Mouse (Mus musculus): ENCODE measurements around the gene Mrtfb. TPM values are rescaled to one million over a fixed set of nuclear protein-coding genes. Genes with fewer than 3 reads are reported as not detected.

Gene Mrtfb
- total RNA-seq, 2 experiments from 2014 or later: 17.8 to 23.0 TPM

GRCm38 (mm10) chr16:13437770-13438372 lies 181.6 kb downstream of the Mrtfb start:
- DNase-seq: peak; percentile 67 to 81

- peak; percentile 57 to 70 for DNase-seq
Measured at GRCm38 (mm10) chr16:13440468-13440867, 184.2 kb downstream of the Mrtfb start.

- DNase-seq: no peak
Measured at GRCm38 (mm10) chr16:13443764-13444163, 187.5 kb downstream of the Mrtfb start.

GRCm38 (mm10) chr16:13445461-13445860 lies 189.2 kb downstream of the Mrtfb start:
- no peak for DNase-seq

GRCm38 (mm10) chr16:13446488-13446887 lies 190.2 kb downstream of the Mrtfb start:
- peak; percentile 34 to 46 for DNase-seq

- no peak for DNase-seq
Measured at GRCm38 (mm10) chr16:13446971-13447283, 190.6 kb downstream of the Mrtfb start.

- DNase-seq: peak; percentile 52 to 60
Measured at GRCm38 (mm10) chr16:13447284-13448050, 191.2 kb downstream of the Mrtfb start.

- DNase-seq: peak; percentile 47 to 69
Measured at GRCm38 (mm10) chr16:13448051-13448705, 191.9 kb downstream of the Mrtfb start.

GRCm38 (mm10) chr16:13448706-13449090 lies 192.4 kb downstream of the Mrtfb start:
- no peak for DNase-seq

GRCm38 (mm10) chr16:13449491-13449890 lies 193.2 kb downstream of the Mrtfb start:
- no peak for DNase-seq

- DNase-seq: no peak
Measured at GRCm38 (mm10) chr16:13450831-13451230, 194.6 kb downstream of the Mrtfb start.

GRCm38 (mm10) chr16:13451991-13452390 lies 195.7 kb downstream of the Mrtfb start:
- no peak for DNase-seq

- DNase-seq: no peak
Measured at GRCm38 (mm10) chr16:13452661-13453060, 196.4 kb downstream of the Mrtfb start.

- DNase-seq: no peak
Measured at GRCm38 (mm10) chr16:13454026-13454600, 197.8 kb downstream of the Mrtfb start.

- DNase-seq: peak in 1 of 2 experiments; percentile 11
Measured at GRCm38 (mm10) chr16:13455560-13455959, 199.3 kb downstream of the Mrtfb start.

GRCm38 (mm10) chr16:13458556-13458955 lies 202.3 kb downstream of the Mrtfb start:
- no peak for DNase-seq

- no peak for DNase-seq
Measured at GRCm38 (mm10) chr16:13460071-13460470, 203.8 kb downstream of the Mrtfb start.

GRCm38 (mm10) chr16:13460777-13461408 lies 204.6 kb downstream of the Mrtfb start:
- no peak for DNase-seq

GRCm38 (mm10) chr16:13464662-13465061 lies 208.4 kb downstream of the Mrtfb start:
- DNase-seq: no peak

Data from heart, adult 18-20 months (tissue).